Mouse (Mus musculus): ENCODE data around the gene Boc.

- TF ChIP-seq CTCF (IDR thresholded peaks at IDR 0.05) (no peak), POLR2A (IDR thresholded peaks at IDR 0.05; ENCODE audit: insufficient read depth, low read depth, low read length) (no peak)
Measured at GRCm38 (mm10) chr16:44545153-44545552, 13.5 kb downstream of the Boc start.

Data from heart, adult 2 months (tissue).